Mouse (Mus musculus): ENCODE data around the gene Hoxa10.

Hoxa10 gene

DNA sequence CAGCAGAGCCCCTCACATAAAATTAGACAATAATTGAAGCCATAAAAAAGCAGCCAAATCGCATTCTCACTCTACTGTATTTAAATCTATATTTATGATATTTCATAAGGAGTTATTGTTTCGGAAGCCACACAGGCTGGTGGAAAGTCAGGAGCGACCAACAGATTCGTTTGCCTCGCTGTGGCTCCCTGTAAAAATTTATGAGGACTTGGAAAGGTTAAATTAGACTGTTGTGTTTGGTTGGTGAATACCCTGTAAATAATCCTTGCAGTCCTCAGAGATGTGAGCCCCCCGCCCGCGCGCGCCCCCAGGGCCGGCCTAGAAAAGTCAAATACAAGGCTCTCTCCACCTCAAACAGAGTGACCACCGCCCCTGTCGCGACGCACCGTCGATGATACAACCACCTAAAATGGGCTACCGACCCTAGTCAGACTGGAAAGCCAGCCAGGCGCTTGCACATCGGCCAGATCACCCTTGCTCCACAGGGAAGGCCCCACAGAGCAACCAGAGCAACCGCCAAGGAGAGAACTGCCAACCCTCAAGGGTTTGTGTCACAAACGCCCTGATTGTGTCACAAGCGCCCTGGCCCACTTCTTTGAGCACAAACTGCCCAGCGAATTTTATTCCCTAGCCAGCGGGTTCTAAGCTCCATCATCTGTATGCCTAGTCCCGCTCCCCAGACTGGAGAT, 13.9 kb downstream of the Hoxa10 start:
- in situ Hi-C loops (cut with MboI; ENCODE audit: low pct_unique_long_range_greater_than_20kb in 1 of 2, low sequenced_read_pairs in 2 of 2, unreplicated experiment in 1 of 2), result loop anchor here (10.0 to 25.0 kb wide), 3 partner anchors 442 to 1039 kb away; no protein-coding TSS in a partner anchor

DNA sequence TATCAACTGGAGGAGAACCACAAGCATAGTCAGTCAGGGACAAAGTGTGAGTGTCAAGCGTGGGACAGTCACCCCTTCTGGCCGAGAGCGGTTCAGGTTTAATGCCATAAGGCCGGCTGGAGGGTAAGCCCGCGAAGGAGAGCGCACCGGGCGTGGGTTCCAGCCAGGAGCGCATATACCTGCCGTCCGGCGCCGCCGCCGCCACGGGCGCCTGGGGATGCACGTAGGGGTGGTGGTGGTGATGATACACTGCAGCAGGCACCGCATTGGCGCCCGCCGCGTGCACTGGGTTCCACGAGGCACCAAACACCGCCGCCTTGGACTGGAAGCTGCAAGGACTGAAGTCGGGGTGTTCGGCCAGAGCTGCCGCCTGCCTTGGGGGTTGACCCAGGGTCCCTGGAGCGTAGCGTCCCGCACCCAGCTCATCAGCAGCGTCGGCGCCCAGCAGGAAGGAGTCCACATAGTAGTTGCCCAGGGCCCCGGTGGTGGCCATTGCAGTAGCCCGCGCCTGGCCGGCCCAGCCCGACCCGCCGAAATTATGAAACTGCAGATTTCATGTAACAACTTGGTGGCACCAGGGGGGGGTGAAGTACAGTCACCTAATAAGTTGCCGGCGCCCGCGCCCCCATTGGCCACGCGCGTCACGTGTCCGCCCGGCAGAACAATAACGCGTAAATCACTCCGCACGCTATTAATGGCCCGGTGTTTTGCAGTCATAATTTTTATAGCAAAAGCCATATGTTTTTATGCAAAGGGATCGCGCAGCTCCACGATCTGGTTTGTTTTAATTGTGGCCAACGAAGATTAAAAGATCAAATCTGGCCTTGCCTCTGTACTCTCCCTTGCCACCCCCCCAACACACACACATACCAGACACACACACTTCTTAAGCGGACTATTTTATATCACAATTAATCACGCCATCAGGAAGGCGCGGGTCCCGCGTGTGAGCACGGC, 14.8 kb downstream of the Hoxa10 start:
- in situ Hi-C loops (cut with MboI; ENCODE audit: low pct_unique_long_range_greater_than_20kb in 1 of 2, low sequenced_read_pairs in 2 of 2, unreplicated experiment in 1 of 2), result loop anchor here (10.0 to 25.0 kb wide), 3 partner anchors 441 to 1039 kb away; no protein-coding TSS in a partner anchor

- in situ Hi-C loops (cut with MboI; ENCODE audit: low pct_unique_long_range_greater_than_20kb in 1 of 2, low sequenced_read_pairs in 2 of 2, unreplicated experiment in 1 of 2), result loop anchor here (5.0 to 25.0 kb wide), 5 partner anchors 363 to 1038 kb away; no protein-coding TSS in a partner anchor
These were observed 15.6 kb downstream of the Hoxa10 start for GRCm38 (mm10) chr6:52224895-52225611.

DNA sequence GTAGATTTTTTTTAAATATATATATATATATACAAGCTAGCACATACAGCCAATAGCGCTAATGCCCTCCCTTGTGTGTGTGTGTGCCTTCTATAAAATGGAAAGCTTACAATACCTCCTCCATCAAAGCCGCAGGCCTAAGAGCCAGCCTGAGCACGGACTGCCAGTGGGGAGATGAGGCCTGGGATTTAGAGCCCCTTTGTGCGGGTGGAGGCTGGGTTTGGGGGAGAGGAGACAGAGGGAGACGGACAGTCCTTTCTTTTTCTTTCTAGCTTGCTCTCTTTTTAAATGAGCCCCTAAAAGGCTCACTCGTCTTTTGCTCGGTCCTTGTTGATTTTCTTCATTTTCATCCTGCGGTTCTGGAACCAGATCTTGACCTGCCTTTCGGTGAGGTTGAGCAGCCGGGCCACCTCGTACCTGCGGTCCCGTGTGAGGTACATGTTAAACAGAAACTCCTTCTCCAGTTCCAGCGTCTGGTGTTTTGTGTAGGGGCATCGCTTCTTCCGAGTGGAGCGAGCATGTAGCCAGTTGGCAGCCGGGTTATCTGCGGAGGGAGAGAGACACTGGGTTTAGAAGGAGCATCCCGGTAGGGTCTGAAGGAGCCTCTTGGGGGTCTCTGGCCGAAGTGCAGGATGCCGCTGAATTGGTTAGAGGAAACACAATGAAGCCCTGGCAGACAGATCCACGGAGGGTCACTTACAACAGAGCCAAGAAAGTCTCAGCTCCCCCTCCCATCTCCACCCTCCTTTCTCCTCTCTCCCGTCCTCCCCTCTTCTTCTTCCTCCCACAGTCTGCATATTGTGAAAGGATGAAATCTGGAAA, 16.5 kb downstream of the Hoxa10 start:
- in situ Hi-C loops (cut with MboI; ENCODE audit: low pct_unique_long_range_greater_than_20kb in 1 of 2, low sequenced_read_pairs in 2 of 2, unreplicated experiment in 1 of 2), result loop anchor here (5.0 to 25.0 kb wide), 5 partner anchors 362 to 1037 kb away; no protein-coding TSS in a partner anchor

DNA sequence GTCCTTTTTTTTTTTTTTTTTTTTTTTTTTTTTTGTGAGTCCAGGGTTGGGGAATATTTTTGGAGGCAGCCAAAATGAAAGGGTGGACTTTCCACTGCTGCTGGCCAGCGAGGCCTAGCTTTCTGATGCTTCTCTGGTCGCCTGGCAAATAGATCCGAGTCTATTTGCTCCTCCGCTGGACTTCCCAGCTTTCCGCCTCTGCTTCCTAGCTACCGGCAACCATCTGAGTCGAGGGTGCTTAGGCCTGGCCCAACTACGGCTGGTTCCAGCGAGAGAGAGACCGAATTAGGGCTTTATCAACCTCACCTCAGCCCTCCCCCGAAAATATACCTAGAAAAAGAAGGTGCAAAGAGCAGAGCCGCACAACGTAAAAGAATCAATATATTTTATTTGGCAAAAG, 17.9 kb downstream of the Hoxa10 start:
- in situ Hi-C loops (cut with MboI; ENCODE audit: low pct_unique_long_range_greater_than_20kb in 1 of 2, low sequenced_read_pairs in 2 of 2, unreplicated experiment in 1 of 2), result loop anchor here (5.0 to 25.0 kb wide), 5 partner anchors 360 to 1035 kb away; no protein-coding TSS in a partner anchor

DNA sequence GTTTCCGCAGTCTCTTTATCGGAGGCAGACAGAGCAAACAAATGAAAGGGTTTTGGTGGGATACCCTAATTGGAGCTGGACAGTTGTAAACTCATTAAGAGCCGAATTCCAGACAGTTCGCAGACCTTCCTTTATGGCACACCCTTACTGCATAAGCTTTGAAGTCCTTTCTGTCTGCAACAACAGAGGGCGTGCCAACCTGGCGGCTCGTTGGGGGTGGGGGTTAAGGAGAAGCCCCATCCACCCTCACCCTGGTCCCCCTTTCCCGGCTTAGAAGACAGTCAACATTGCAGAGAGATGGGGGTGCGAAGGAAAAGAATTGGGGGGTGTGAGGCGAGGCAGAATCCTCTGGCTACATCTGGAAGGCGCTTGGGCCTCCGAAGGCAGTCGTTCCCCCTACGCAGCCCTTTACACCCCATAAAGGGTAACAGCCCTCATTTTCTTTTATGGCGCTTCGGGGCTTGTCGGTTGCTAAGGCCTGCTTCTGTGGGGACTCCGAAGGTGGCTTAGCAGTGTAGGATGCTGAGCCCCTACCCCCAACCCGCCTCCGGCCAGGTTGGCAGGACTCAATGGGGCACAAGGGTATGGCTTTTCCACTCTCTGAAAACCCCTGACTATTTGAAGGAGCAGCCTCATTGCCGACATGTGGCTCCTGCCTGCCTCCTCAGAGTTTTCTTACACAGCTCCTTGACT, 18.5 kb downstream of the Hoxa10 start:
- in situ Hi-C loops (cut with MboI; ENCODE audit: low pct_unique_long_range_greater_than_20kb in 1 of 2, low sequenced_read_pairs in 2 of 2, unreplicated experiment in 1 of 2), result loop anchor here (5.0 to 25.0 kb wide), 5 partner anchors 360 to 1035 kb away; no protein-coding TSS in a partner anchor

GRCm38 (mm10) chr6:52221337-52221992, 19.2 kb downstream of the Hoxa10 start, which contains the start of gene Hoxa7:
Gene Hoxa7 (minus strand): TSS chr6:52221854.
- in situ Hi-C loops (cut with MboI; ENCODE audit: low pct_unique_long_range_greater_than_20kb in 1 of 2, low sequenced_read_pairs in 2 of 2, unreplicated experiment in 1 of 2), result loop anchor here (5.0 to 25.0 kb wide), 5 partner anchors 359 to 1034 kb away; no protein-coding TSS in a partner anchor

DNA sequence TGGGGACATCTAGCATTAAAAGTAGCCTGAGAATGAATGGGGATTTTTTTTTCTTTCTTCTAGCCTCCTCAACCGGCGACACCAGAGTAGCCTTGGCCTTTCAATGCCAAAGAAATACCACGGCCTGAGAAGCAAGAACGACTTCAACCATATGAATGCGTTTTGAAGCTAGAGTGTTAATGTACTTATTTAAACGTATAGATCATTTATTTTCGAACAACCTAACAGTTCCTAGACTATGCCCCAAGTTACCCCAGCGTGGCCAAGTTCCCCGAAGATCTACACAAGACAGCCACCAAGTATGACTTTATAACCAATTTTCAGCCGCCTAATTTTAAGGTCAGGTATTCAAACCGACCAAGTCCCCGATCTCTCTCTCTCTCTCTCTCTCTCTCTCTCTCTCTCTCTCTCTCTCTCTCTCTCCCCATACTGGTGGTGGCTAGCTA, 19.8 kb downstream of the Hoxa10 start:
- in situ Hi-C loops (cut with MboI; ENCODE audit: low pct_unique_long_range_greater_than_20kb in 1 of 2, low sequenced_read_pairs in 2 of 2, unreplicated experiment in 1 of 2), result loop anchor here (5.0 to 25.0 kb wide), 5 partner anchors 359 to 1034 kb away; no protein-coding TSS in a partner anchor

DNA sequence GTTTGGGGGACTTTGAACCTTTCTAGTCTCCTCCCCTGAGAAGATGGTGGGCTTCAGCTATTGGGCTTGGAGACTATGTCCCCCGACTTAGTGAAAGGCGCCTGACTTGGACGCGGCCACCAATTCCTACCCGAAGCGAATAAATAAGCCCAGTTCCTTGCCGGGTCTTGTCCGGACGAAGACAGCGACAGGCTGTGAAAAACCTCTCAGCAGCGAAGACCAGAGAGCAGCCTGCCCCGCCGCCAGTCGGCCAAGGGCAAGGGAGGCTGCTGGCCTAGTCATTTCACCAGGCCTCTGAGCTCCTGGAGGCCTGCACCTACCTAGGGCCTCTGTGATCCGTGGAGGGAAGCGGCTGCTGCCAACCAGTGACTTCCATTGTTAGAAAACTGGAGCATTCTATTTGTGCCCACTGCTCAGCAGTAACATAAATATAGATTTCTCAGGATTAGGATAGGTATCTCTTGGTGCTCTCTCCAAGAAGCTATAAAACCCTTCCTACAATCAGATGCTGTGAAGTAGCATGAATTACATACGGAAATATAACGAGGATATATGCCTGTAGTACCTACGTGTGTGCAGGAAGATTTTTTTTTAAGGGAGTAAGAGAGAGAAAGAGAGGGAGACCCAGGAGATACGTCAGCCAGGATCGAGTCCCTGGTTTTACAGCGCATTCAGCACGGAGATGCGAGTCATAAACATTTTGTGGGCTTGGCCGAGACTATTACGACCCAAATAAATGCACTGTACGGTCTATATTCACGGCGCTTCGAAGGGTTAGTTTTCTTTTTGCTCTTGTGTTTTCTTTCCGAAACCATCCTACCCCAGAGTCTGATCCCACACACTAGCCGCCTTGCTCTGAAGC, 20.4 kb downstream of the Hoxa10 start:
- in situ Hi-C loops (cut with MboI; ENCODE audit: low pct_unique_long_range_greater_than_20kb in 1 of 2, low sequenced_read_pairs in 2 of 2, unreplicated experiment in 1 of 2), result loop anchor here (5.0 to 25.0 kb wide), 5 partner anchors 358 to 1033 kb away; no protein-coding TSS in a partner anchor

- in situ Hi-C loops (cut with MboI; ENCODE audit: low pct_unique_long_range_greater_than_20kb in 1 of 2, low sequenced_read_pairs in 2 of 2, unreplicated experiment in 1 of 2), result loop anchor here (25.0 kb wide), 2 partner anchors 357 to 1032 kb away; no protein-coding TSS in a partner anchor
These were observed 21.3 kb downstream of the Hoxa10 start for GRCm38 (mm10) chr6:52219234-52219942.

DNA sequence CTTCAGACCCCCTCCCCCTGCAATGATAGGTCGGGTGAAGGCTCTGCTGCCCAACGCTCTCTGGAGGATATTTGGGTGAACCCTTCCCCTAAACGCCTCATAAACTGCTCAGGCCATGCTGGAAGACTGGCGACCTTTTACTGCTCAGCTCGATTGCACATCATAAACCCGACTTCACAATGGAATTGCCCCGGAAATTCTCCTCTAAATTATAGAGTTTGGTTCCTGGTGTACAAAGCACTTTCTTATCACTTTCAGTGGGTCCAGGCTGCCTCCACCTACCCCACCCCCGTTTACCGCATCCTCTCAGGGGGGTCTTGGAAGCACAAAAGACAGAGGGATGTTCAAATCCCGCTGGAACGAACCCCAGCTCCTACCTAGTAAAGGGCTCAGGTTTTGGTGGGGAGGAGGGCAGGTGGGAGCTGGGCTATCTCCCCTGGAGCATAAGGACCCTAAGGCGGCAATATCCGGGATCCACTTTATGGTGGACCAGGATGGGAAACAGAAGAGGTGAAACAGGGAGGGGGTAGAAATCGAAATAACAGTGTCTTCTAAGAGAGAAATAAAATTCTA, 21.9 kb downstream of the Hoxa10 start:
- in situ Hi-C loops (cut with MboI; ENCODE audit: low pct_unique_long_range_greater_than_20kb in 1 of 2, low sequenced_read_pairs in 2 of 2, unreplicated experiment in 1 of 2), result loop anchor here (25.0 kb wide), 2 partner anchors 356 to 1031 kb away; no protein-coding TSS in a partner anchor

DNA sequence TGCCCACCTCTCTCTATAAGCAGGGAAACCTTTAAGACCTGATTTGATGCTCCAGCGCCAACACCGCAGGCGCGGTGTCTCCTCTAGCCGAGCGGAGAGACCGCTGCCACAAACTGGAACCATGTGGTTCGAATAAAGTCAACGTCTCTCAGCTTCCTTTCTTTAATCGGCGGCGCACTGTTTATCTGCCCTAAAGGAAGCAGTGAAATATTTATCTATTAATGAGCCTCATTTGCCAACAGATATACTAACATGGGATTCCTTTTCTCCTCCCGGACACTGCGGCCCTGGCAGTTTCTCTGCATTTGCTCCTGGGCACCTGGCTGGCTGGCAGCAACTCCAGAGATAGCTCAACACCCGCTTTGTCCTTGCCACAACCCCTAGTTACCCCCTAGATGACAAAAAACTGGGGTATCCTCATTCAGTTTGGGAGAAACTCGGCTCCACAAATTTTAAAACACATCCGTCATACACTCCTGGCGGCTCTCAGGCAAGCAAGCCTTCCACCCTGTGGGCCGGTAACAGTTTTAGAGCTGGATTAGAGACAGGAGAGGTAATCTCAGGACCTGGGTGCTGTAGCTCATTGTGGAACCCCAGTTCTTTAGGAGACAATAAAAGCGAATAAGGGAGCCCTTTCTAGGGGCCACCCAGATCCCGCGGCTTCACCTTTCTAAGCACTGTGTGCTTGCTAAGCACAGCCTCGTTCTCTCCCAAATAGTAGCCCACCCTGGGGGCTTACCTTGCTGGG, 22.6 kb downstream of the Hoxa10 start:
- in situ Hi-C loops (cut with MboI; ENCODE audit: low pct_unique_long_range_greater_than_20kb in 1 of 2, low sequenced_read_pairs in 2 of 2, unreplicated experiment in 1 of 2), result loop anchor here (25.0 kb wide), 2 partner anchors 356 to 1031 kb away; no protein-coding TSS in a partner anchor

GRCm38 (mm10) chr6:52217459-52217768, 23.2 kb downstream of the Hoxa10 start:
- in situ Hi-C loops (cut with MboI; ENCODE audit: low pct_unique_long_range_greater_than_20kb in 1 of 2, low sequenced_read_pairs in 2 of 2, unreplicated experiment in 1 of 2), result loop anchor here (25.0 kb wide), 2 partner anchors 355 to 1030 kb away; no protein-coding TSS in a partner anchor
